Mouse (Mus musculus) gastrocnemius, postnatal 25 days (tissue): ENCODE data around the gene Ripply1. TPM values are rescaled to one million over a fixed set of nuclear protein-coding genes. Genes with fewer than 3 reads are reported as not detected.

Source experiments
- DNase-seq: peaks from one replicate; pipeline ENCODE4 v3.0.0; 2022
- long read RNA-seq, 2 experiments: library from polyadenylated mRNA; stranded (forward); transcript quantifications; one replicate each; pipeline ENCODE4 v2.0.0; 2021
- total RNA-seq, 2 experiments: library from RNA; stranded (reverse); gene quantifications; 1 replicate in 1 of 2; 2 replicates in 1 of 2; pipeline ENCODE4 v1.2.3; 2021

Ripply1 gene
- total RNA-seq, result not detected
- long read RNA-seq, experiment 1, result 0 reads
- long read RNA-seq, experiment 2, result 0 reads

DNA sequence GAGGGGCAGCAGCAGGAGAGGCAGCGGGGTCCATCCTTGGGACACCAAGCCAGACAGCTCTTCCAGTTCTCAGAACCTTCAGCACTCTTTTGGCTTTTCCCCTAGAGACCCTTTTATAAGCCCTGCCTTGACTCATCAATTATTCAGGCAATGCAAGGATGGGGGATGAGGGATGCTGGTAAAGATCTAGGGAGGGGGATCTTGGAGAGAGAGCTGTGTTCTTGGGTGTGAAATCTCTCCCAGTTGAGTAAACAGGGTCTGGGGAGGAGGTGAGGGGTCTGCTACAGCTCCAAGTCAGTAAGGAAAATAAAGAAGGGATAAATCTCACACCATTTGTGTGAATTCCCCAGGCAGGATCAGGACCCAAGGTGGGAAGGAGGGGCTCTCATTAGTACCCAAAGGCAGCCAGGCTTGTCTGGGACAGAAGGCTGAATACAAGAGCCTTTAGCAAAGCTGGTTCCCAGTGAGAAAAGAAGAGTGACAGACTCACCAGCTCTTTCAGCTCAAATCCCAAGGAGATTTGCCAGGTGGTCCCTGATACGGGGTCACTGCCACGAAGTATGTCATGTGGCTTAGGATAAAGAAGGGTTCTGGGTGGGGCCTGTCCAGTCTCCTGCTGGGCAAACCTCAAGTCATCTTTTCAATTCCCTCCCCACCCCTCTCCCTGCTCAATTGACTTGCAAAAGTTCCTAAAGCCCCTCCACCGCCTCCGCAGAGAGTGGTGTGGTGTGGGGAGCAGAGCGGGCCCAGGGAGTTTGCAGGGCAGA, at the start of gene Ripply1:
TSS of gene Ripply1 (minus strand) at position 76 of the 767 bp plus-strand sequence.
- no peak for DNase-seq

DNA sequence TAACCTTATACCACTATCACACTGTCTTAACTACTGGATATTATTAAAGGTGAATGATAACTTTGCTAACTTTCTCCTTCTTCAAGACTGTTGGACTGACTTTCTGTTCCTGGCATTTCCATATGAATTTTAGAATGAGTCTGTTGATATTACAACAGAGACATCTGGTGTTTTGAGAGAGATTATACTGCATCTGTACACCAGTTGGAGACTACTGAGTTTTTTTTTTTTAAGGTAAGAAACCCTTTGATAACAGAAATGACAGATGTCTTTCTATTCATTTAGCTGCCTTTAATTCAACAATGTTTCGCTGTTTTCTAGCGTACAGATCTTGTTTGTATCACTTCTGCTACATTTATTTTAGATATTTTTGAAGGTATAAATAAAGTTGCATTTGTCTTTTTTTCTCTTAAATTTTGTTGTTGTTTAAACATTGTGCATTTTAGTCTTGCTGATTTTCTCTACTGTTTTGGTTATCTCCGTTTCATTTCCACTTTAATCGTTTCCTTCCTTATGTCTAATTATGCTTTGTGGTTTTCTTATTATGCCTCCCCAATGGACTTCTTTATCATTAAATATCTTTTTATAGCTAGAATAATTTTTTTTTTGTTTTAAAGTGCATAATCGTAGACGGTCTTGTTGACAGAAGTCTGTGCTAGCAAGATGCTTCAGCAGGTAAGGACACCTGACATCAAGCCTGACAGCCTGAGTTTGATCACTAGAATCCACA, 46.4 kb upstream of the Ripply1 start:
- DNase-seq, result no peak

DNA sequence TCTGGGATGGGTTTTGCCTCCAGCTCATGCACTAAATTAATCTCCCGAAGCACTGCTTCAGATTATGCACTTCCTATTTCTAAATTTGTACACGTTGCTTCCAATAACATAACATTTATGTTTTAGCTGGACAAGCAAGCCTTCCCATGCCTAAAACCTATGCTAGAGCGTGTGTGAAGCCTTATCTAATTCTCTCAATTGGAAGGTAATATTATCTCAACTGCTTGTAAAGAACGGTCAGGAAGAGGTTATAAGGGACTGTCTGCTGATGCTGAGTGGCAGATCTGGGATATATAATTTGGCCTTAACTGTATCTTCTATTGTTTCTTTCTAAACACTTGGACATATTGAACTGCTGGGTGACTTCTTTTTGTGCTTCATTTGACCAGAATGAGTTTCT, 44.8 kb upstream of the Ripply1 start:
- no peak for DNase-seq

DNA sequence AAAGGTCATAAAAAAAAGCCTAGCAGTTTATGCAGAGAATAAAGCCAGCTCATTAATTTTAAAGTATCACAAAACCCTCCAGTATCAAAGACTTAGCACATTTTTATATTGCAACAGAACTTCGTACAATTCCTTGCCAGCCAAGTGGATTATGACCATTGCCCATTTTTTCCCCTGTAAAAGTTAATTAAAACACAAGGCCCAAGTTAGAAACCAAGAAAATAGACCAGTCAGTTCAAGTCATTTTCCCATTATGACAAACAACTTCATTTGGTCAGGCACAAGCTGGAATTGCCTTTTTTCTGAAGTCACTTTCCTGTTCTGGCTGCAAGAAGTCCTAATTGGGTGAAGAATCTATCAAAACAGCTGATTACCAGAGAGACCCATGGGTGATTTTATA, 43.2 kb upstream of the Ripply1 start:
- DNase-seq, result no peak

- no peak for DNase-seq
Observed at GRCm38 (mm10) chrX:139815201-139815600, 33.0 kb upstream of the Ripply1 start.

GRCm38 (mm10) chrX:139814018-139814635, 32.0 kb upstream of the Ripply1 start:
- DNase-seq, result no peak

- DNase-seq, result no peak
Observed at GRCm38 (mm10) chrX:139813299-139814002, 31.3 kb upstream of the Ripply1 start.

DNA sequence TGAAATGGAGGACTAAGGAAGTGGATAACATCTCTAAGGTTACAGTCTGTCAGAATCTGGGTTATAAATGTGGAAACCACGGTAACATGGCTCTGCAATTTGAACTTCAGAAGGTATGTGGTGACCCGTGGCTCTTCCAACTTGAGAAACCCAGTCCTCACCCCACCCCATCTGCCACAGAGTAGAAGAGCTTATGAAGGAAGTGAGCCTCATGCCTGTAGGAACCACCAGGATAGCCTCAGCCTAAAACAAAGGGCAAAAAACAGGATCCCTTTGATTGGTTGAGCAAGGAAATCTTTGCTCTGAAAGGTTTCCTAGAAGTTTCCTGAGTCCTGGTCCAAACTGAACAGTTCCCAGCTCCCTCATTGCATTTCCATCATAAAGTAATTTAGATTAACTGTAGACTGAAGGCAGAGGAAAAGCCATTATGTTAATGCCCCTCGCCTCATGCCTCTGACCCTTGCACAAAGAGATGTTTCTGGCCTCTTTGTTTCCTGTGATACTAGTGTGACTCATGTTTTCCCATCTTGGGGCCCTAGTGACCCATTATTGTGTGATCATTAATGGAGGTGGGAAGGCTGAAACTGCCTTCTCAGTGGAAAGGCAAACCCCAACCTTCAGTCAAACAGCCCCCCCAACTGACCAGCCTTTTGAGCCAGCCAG, 30.6 kb upstream of the Ripply1 start:
- no peak for DNase-seq

- no peak for DNase-seq
Observed at GRCm38 (mm10) chrX:139808501-139808900, 26.3 kb upstream of the Ripply1 start.

DNA sequence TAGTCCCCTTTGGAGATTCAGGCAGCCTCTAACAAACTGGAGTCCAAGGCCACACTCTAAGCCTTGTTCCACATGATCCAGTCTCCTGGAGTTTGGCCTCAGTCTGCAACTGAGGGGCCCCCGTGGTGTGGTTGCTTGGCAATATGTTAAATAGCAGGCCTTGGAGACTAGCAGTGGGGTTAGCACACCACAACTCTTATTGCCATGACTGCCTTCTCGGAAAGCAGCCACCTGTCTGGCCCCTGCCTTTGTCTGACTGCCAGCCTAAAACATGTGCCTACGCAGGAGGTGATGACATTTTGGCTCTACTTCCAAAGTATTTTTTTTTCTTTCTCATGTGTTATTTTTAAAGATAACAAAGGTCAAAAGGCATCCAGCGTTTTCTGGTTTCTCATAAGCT, 25.9 kb upstream of the Ripply1 start:
- DNase-seq, result no peak

DNA sequence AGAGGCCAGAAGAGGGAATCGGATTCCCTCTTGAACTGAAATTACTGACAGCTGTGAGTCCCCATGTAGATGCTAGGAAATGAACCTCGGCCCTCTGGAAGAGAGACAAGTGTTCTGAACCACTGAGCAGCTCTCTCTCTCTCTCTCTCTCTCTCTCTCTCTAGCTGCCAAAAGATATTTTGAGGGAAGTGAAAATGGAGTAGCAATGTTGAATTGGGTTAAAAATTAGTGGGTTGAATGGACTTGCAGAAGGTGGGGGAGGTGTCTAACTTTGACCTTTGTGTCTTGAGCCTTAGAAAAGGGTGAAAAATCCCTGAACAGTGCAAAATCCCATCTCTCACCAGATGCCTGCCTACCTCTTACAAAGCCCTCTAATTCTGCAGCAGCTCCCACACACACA, 25.2 kb upstream of the Ripply1 start:
- DNase-seq, result no peak

GRCm38 (mm10) chrX:139805918-139806317, 23.8 kb upstream of the Ripply1 start:
- DNase-seq, result no peak

DNA sequence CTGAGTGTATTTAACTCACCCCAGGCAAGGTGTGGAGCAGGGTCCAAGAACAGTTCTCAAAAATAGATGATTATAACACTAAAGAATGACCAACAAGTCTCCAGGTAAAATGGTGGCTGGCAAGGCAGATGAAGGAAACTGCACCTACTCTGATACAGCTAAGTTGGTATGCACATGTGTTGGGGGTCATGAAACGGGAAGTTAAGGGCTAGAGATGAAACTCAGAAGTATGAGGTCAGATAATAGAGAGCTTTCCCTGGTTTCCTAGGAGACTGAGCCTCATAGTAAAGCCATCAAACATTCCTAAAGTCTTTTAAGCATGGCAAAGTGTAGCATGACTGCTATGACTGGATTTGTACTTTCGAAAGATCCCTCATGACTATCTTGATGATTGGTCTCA, 20.9 kb upstream of the Ripply1 start:
- no peak for DNase-seq

GRCm38 (mm10) chrX:139800406-139800878, 18.3 kb upstream of the Ripply1 start, which contains the start of gene Cldn2:
Cldn2 (plus strand) TSS chrX:139800828.
- DNase-seq, result no peak

- no peak for DNase-seq
Observed at GRCm38 (mm10) chrX:139799953-139800352, 17.8 kb upstream of the Ripply1 start.

DNA sequence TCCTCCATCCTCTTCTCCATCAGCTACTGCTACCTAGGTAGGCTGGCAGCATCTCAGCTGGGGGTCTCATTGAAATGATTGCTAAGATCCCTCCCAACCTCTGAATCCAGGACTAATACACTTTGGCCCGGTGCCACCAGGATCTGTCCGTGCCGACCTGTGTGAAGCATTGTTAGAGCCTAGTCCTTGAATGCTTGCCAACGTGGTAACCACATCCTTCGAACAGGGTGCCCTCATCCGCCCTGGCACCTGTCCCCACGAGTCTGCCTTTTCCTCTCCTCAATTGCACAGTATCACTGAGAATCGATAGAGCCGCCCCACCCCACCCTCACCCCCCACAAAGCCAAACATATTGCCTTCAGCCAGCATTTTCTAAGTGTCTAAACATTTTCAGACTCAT, 15.7 kb upstream of the Ripply1 start:
- DNase-seq, result no peak

GRCm38 (mm10) chrX:139796037-139796436, 13.9 kb upstream of the Ripply1 start:
- DNase-seq, result no peak

GRCm38 (mm10) chrX:139794072-139794845, 12.1 kb upstream of the Ripply1 start:
- DNase-seq, result no peak

DNA sequence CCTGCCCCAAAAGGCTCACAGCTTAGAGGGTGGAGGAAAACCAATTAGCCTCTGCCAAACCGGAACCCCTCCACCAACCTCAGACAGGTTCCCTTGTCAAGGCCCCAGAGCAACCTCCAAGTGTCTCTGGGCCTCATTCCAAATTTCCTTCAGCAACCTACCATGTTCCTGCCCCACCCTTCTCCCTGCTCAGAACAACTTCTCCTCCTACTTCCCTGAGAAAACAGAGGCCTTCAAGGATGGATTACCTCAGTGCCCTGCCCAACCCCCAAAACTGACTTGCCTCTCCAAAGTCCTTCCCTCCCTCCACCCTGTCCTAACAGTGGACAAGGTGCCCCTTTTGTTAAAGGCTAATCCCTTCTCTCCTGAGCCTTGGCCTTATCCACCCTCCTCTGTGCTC, 3.6 kb upstream of the Ripply1 start:
- no peak for DNase-seq

DNA sequence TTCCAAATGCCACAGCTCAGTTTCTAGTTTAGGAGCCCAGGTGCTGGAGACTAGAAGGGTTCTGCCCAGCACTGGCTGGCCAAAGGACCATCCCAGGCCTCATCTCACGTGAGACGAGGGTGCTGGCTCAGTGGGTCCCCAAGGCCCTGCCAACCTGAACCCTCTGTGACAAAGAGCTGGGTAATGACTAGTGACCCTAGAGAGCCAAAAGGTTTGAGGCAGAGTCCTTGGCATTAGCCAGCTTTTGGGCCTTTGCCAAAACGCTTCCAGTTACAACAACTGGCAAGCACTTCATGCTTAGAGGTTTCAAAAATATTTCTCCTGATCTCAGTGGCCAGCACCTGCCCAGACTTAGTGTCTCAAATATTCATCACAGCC, 881 bp upstream of the Ripply1 start:
- DNase-seq, result no peak

DNA sequence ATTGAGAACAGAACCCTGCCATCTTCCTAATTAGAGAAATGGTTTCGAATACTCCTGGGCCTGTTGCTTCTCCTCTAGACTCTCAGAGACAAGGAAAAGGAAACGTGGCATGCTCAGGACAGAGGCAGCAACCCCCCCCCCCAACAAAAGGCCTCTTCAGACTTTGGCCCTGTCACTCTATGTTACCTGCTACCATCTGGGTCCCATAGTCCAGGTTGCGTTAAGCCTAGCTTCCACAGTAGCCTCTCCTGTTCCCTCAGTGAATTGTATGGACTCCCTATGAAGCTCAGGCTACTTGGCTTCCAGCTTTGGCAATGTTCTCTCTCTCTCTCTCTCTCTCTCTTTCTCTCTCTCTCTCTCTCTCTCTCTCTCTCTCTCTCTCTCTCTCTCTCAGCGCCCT, 590 bp downstream of the Ripply1 start:
- DNase-seq, result no peak
